Mouse (Mus musculus): ENCODE results near the gene Srgap1. TPM values are rescaled to one million over a fixed set of nuclear protein-coding genes. Genes with fewer than 3 reads are reported as not detected.
A peak's percentile ranks its signal among the peaks of the same experiment; 100 is the strongest.

The Srgap1 gene
- polyA plus RNA-seq, 1 experiment from 2014 or later = 7.4 TPM

- Histone ChIP-seq H3K4me1 (ENCODE audit: insufficient read depth, low read depth, low read length) (no peaks in the 10 kb centered on the region), H3K9me3 (ENCODE audit: low read length) (no peaks in the 10 kb centered on the region), H3K27me3 (replicated peaks; ENCODE audit: insufficient read depth, low read length) (no peaks in the 10 kb centered on the region), H3K4me2 (replicated peaks; ENCODE audit: low read depth, low read length) (no peak overlapping the region), H3K9ac (replicated peaks; ENCODE audit: low read depth) (no peak overlapping the region), H3K36me3 (ENCODE audit: insufficient read depth, low read length) (no peaks in the 10 kb centered on the region), H3K27ac (ENCODE audit: low read length) (no peak overlapping the region), H3K4me3 (ENCODE audit: low read depth, low read length) (no peak overlapping the region)
- TF ChIP-seq EP300 (IDR thresholded peaks at IDR 0.05) (no peak), CTCF (IDR thresholded peaks at IDR 0.05) (no peak)
- 30% methylated on average over 7 of the region's 7 CpGs for WGBS
- no peak for DNase-seq (ENCODE audit: low spot score)
- no peak for ATAC-seq
These were observed 168.3 kb downstream of the Srgap1 start for GRCm38 (mm10) chr10:121878855-121879254.

GRCm38 (mm10) chr10:121877906-121878305, 169.2 kb downstream of the Srgap1 start:
- no peak overlapping the region for H3K4me3 ChIP-seq (ENCODE audit: low read depth, low read length)
- H3K4me2 ChIP-seq (replicated peaks; ENCODE audit: low read depth, low read length) = no peak overlapping the region
- no peaks in the 10 kb centered on the region for H3K36me3 ChIP-seq (ENCODE audit: insufficient read depth, low read length)
- ATAC-seq (no peak), DNase-seq (ENCODE audit: low spot score) (no peak)
- no peaks in the 10 kb centered on the region for H3K9me3 ChIP-seq (ENCODE audit: low read length)
- H3K27me3 ChIP-seq (replicated peaks; ENCODE audit: insufficient read depth, low read length) = no peaks in the 10 kb centered on the region
- H3K4me1 ChIP-seq (ENCODE audit: insufficient read depth, low read depth, low read length) = no peaks in the 10 kb centered on the region
- no peak overlapping the region for H3K9ac ChIP-seq (replicated peaks; ENCODE audit: low read depth)
- H3K27ac ChIP-seq (ENCODE audit: low read length) = no peak overlapping the region
- TF ChIP-seq EP300 (IDR thresholded peaks at IDR 0.05) (no peak), CTCF (IDR thresholded peaks at IDR 0.05) (no peak)
- 73% methylated on average over 9 of the region's 9 CpGs for WGBS

- ATAC-seq (no peak), DNase-seq (ENCODE audit: low spot score) (no peak)
- H3K27ac ChIP-seq (ENCODE audit: low read length) = no peak overlapping the region
- H3K36me3 ChIP-seq (ENCODE audit: insufficient read depth, low read length) = peaks cover 4% of the 10 kb centered on the region; the same call in 1 of the 2 replicates
- H3K4me3 ChIP-seq (ENCODE audit: low read depth, low read length) = no peak overlapping the region
- no peaks in the 10 kb centered on the region for H3K27me3 ChIP-seq (replicated peaks; ENCODE audit: insufficient read depth, low read length)
- no peak for TF ChIP-seq EP300 (IDR thresholded peaks at IDR 0.05)
- no peak for TF ChIP-seq CTCF (IDR thresholded peaks at IDR 0.05)
- H3K9me3 ChIP-seq (ENCODE audit: low read length) = no peaks in the 10 kb centered on the region
- H3K4me1 ChIP-seq (ENCODE audit: insufficient read depth, low read depth, low read length) = no peaks in the 10 kb centered on the region
- H3K9ac ChIP-seq (replicated peaks; ENCODE audit: low read depth) = no peak overlapping the region
- no peak overlapping the region for H3K4me2 ChIP-seq (replicated peaks; ENCODE audit: low read depth, low read length)
- 37% methylated on average over 4 of the region's 4 CpGs for WGBS
These were observed 174.0 kb downstream of the Srgap1 start for GRCm38 (mm10) chr10:121873063-121873489.

- Histone ChIP-seq H3K4me1 (ENCODE audit: insufficient read depth, low read depth, low read length) (no peaks in the 10 kb centered on the region), H3K4me3 (ENCODE audit: low read depth, low read length) (no peak overlapping the region), H3K9ac (replicated peaks; ENCODE audit: low read depth) (no peak overlapping the region), H3K36me3 (ENCODE audit: insufficient read depth, low read length) (peaks cover 4% of the 10 kb centered on the region; the same call in 1 of the 2 replicates), H3K9me3 (ENCODE audit: low read length) (no peaks in the 10 kb centered on the region), H3K4me2 (replicated peaks; ENCODE audit: low read depth, low read length) (no peak overlapping the region), H3K27me3 (replicated peaks; ENCODE audit: insufficient read depth, low read length) (no peaks in the 10 kb centered on the region), H3K27ac (ENCODE audit: low read length) (no peak overlapping the region)
- ATAC-seq (peak; percentile 33; the same call in 1 of the 2 replicates), DNase-seq (ENCODE audit: low spot score) (peak; percentile 76)
- no peak for TF ChIP-seq CTCF (IDR thresholded peaks at IDR 0.05)
- TF ChIP-seq EP300 (IDR thresholded peaks at IDR 0.05) = no peak; the same call in 1 of the 2 replicates
- WGBS = 60% methylated on average over 8 of the region's 8 CpGs
These were observed 177.2 kb downstream of the Srgap1 start for GRCm38 (mm10) chr10:121869941-121870340.

- Histone ChIP-seq H3K9ac (replicated peaks; ENCODE audit: low read depth) (no peak overlapping the region), H3K36me3 (ENCODE audit: insufficient read depth, low read length) (peaks cover 4% of the 10 kb centered on the region; the same call in 1 of the 2 replicates), H3K4me1 (ENCODE audit: insufficient read depth, low read depth, low read length) (no peaks in the 10 kb centered on the region), H3K4me2 (replicated peaks; ENCODE audit: low read depth, low read length) (no peak overlapping the region), H3K27ac (ENCODE audit: low read length) (no peak overlapping the region), H3K9me3 (ENCODE audit: low read length) (no peaks in the 10 kb centered on the region), H3K27me3 (replicated peaks; ENCODE audit: insufficient read depth, low read length) (no peaks in the 10 kb centered on the region), H3K4me3 (ENCODE audit: low read depth, low read length) (no peak overlapping the region)
- DNase-seq (ENCODE audit: low spot score) (no peak), ATAC-seq (no peak)
- TF ChIP-seq CTCF (IDR thresholded peaks at IDR 0.05) (peak; percentile 24), EP300 (IDR thresholded peaks at IDR 0.05) (no peak)
- WGBS = 91% methylated on average over 3 of the region's 3 CpGs
These were observed 178.9 kb downstream of the Srgap1 start for GRCm38 (mm10) chr10:121868255-121868654.

- Histone ChIP-seq H3K27me3 (replicated peaks; ENCODE audit: insufficient read depth, low read length) (no peaks in the 10 kb centered on the region), H3K27ac (ENCODE audit: low read length) (no peak overlapping the region), H3K4me3 (ENCODE audit: low read depth, low read length) (no peak overlapping the region), H3K4me2 (replicated peaks; ENCODE audit: low read depth, low read length) (peak overlapping the region; percentile 17; the same call in 1 of the 2 replicates), H3K9ac (replicated peaks; ENCODE audit: low read depth) (no peak overlapping the region), H3K9me3 (ENCODE audit: low read length) (no peaks in the 10 kb centered on the region), H3K36me3 (ENCODE audit: insufficient read depth, low read length) (peaks cover 4% of the 10 kb centered on the region; the same call in 1 of the 2 replicates), H3K4me1 (ENCODE audit: insufficient read depth, low read depth, low read length) (no peaks in the 10 kb centered on the region)
- TF ChIP-seq EP300 (IDR thresholded peaks at IDR 0.05) = no peak
- TF ChIP-seq CTCF (IDR thresholded peaks at IDR 0.05) = no peak
- whole genome bisulfite sequencing = 44% methylated on average over 18 of the region's 18 CpGs
- DNase-seq (ENCODE audit: low spot score) (peak; percentile 44), ATAC-seq (peak; percentile 25; the same call in 1 of the 2 replicates)
These were observed 181.4 kb downstream of the Srgap1 start for GRCm38 (mm10) chr10:121865503-121866239.
